Mouse (Mus musculus) lung, postnatal 0 days (tissue): ENCODE measurements around the gene Ryk. TPM values are rescaled to one million over a fixed set of nuclear protein-coding genes. Genes with fewer than 3 reads are reported as not detected.

Experiments used
- ATAC-seq: fragments of 200-750 bp; cut with Nextera tagmentation; 2 replicates; pipeline ENCODE4 v1.8.0; 2017; ENCODE audit warnings: moderate library complexity
- DNase-seq: peaks from one replicate; pipeline ENCODE4 v3.0.0-alpha.2; 2016; ENCODE audit warnings: low spot score
- H3K27ac ChIP-seq: fragments of 300-500 bp; sonication (generic); 2 replicates; pipeline ENCODE4 v1.5.1; 2014; ENCODE audit warnings: antibody characterized with exemption, mild to moderate bottlenecking, low read length, mixed read lengths
- H3K27me3 ChIP-seq: fragments of 300-500 bp; sonication (generic); replicated peaks from 2 replicates; pipeline ENCODE4 v1.6.1; 2014; ENCODE audit warnings: low read length, mixed read lengths; ENCODE audit not compliant: insufficient read depth
- H3K36me3 ChIP-seq: fragments of 300-500 bp; sonication (generic); 2 replicates; pipeline ENCODE4 v1.6.1; 2014; ENCODE audit warnings: low read length, mixed read lengths; ENCODE audit not compliant: insufficient read depth
- H3K4me1 ChIP-seq: fragments of 300-500 bp; sonication (generic); 2 replicates; pipeline ENCODE4 v1.6.1; 2014; ENCODE audit warnings: antibody characterized with exemption, low read depth, low read length, mixed read lengths; ENCODE audit not compliant: insufficient read depth
- H3K4me2 ChIP-seq: fragments of 300-500 bp; sonication (generic); replicated peaks from 2 replicates; pipeline ENCODE4 v1.6.1; 2014; ENCODE audit warnings: low read depth, mild to moderate bottlenecking, low read length, moderate library complexity, mixed read lengths
- H3K4me3 ChIP-seq: fragments of 300-500 bp; sonication (generic); 2 replicates; pipeline ENCODE4 v1.5.1; 2014; ENCODE audit warnings: low read depth, low read length
- H3K9ac ChIP-seq: fragments of 300-500 bp; sonication (generic); replicated peaks from 2 replicates; pipeline ENCODE4 v1.6.1; 2014; ENCODE audit warnings: low read depth, mild to moderate bottlenecking
- H3K9me3 ChIP-seq: fragments of 300-500 bp; sonication (generic); 2 replicates; pipeline ENCODE4 v1.6.1; 2016; ENCODE audit warnings: low read length, mixed read lengths
- CTCF ChIP-seq: IDR thresholded peaks from 2 replicates; pipeline ENCODE4 v1.5.1; 2016; ENCODE audit warnings: antibody characterized with exemption, mild to moderate bottlenecking
- EP300 ChIP-seq: IDR thresholded peaks from 2 replicates; pipeline ENCODE4 v1.6.1; 2016; ENCODE audit warnings: antibody characterized with exemption, mild to moderate bottlenecking, control low read depth
- WGBS: fragments of 180-500 bp; shearing (Covaris S2); extraction: QIAGEN DNeasy Blood & Tissue Kit; methylation state at CpG from one replicate; pipeline ENCODE4 v1.1.7; 2014; 5-methylcytosine and 5-hydroxymethylcytosine counted together
- polyA plus RNA-seq: library from polyadenylated mRNA; unstranded; fragments of >200 nt; fragmentation: Nextera tagmentation; extraction: Ambion mirVana; gene quantifications from 2 replicates; pipeline ENCODE4 v1.2.1, GENCODE M21; 2015

Ryk gene
- polyA plus RNA-seq, 1 experiment from 2014 or later, result 23.2 TPM

DNA sequence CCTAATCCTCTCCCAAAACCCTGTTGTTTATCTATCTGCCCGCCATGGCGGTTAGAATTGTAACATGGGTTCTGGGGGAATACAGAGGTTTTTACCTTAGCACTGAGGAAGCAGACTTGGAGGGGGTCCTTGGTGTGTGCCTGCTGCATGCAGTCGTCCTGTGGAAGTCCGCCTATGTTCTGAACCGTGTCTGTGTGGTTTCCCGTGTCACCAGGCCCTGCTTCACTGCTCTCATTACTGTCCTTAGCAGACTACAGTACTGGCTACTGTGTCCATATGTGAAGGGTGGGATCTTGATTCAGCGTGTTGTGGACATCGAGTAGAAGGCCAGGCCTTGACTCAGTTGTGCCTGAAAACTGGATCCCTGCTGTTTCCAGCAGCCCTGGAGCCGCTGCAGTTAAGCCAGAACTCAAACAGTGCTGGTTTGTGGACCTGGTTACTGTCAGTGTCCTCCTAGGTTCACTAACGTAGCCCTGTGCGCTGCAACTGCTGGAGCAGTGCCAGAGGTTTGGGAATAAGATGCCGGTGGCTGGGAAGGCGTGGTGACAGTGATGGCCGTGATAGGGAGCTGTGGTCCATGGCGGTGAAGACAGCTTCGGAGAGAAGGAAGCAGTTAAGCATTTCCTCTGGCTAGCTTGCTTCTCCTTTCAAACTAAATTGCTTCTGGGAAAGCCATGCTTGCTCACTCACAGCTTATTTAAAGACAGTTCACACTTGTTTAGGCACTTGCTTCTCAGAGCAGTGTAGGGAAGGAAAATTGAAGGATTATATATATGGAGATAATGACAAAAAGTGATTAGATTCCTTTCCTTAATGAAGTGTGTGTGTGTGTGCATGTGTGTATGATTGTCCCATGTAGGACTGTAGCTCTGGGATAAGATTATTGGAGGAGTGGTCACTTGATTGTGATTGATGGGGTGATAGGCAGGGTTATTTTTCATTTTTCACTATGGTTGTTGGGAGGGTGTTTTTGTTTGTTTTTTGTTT lies 6.4 kb downstream of the Ryk start:
- no peaks in the 10 kb centered on the region for H3K27me3 ChIP-seq
- H3K9ac ChIP-seq, result 0 out of 2 replicates have a peak overlapping the region, but pooled peaks have one; percentile 3
- 22% methylated on average over 16 of the region's 16 CpGs for WGBS
- no peaks in the 10 kb centered on the region for H3K36me3 ChIP-seq
- no peak overlapping the region for H3K4me3 ChIP-seq
- ATAC-seq, result peak; percentile 19
- 0 out of 2 replicates have a peak overlapping the region, but pooled peaks have one; percentile 8 for H3K4me2 ChIP-seq
- peak overlapping the region; percentile 62 for H3K27ac ChIP-seq
- peaks cover 61% of the 10 kb centered on the region for H3K4me1 ChIP-seq
- TF ChIP-seq EP300 (0 out of 2 replicates have a peak, but pooled peaks have one; percentile 7), CTCF (no peak)
- peak; percentile 57 for DNase-seq
- H3K9me3 ChIP-seq, result no peaks in the 10 kb centered on the region

DNA sequence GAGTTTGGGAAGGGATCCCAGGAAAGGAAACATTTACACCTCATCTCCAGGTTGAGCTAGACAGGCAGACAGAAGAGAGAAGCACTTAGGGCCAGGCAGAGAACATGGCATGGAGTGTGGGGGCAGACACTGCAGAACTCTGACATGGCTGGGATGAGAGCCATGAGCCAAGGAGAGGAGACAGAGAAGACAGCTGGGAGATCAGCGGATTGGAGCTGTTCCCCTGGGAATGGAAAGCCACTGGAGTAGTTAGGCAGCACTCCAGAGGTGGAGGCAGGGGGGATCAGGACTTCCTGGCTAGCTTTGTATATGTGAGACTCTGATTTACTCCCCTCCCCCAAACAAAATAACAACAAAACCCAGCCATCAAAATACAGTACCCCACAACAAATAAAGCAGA lies 7.1 kb downstream of the Ryk start:
- peaks cover 56% of the 10 kb centered on the region for H3K4me1 ChIP-seq
- H3K9ac ChIP-seq, result no peak overlapping the region
- H3K4me2 ChIP-seq, result no peak overlapping the region; the same call in 1 of the 2 replicates
- DNase-seq (peak; percentile 66), ATAC-seq (peak; percentile 56; the same call in 1 of the 2 replicates)
- H3K9me3 ChIP-seq, result no peaks in the 10 kb centered on the region
- H3K27me3 ChIP-seq, result no peaks in the 10 kb centered on the region
- no peaks in the 10 kb centered on the region for H3K36me3 ChIP-seq
- TF ChIP-seq EP300 (no peak), CTCF (no peak)
- peak overlapping the region; percentile 55 for H3K27ac ChIP-seq
- 40% methylated on average over 1 of the region's 1 CpGs for WGBS
- no peak overlapping the region for H3K4me3 ChIP-seq

DNA sequence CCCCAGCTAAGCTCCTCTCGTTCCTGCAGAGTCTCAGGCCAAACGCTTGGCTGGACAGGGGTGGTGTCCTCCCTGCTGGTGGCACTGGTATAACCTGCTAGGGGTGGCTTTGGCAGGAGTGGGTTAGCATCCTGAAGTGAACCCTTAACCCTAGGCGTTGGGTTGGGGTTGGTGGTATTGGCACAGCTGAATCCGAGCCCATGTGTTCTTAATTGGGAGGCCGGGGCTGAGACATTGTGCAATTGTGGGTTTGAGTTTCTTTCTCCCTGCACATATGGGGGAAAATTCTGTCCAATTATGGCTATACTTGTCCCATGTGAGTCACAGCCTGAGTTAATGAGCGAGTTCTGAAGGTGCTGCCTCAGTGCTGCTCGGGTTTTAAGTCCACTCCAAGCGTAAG lies 7.8 kb downstream of the Ryk start:
- peak; percentile 33 for ATAC-seq
- Histone ChIP-seq H3K4me2 (no peak overlapping the region), H3K4me1 (peaks cover 51% of the 10 kb centered on the region)

DNA sequence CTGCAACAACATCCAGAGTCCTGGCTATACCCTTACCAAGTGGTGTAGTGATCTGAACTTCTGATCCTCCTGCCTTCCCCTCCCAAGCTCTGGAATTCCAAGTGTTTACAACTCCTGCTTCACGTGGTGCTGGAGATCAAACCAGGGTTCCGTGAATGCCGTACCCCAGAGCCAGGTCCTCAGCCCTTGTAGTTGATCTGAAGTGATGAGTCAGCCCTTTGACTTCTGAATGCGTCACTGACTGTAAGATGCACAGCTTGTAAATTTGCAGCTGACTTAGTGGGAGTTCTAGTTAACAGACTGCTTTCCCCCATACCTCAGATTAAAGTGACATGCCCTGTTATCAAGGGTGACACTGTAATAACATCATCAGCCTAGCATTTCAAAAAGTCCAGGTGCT lies 8.9 kb downstream of the Ryk start:
- DNase-seq, result peak; percentile 83
- WGBS, result 21% methylated on average over 4 of the region's 4 CpGs
- no peaks in the 10 kb centered on the region for H3K27me3 ChIP-seq
- no peaks in the 10 kb centered on the region for H3K36me3 ChIP-seq
- TF ChIP-seq EP300 (peak; percentile 86), CTCF (no peak)
- peak overlapping the region; percentile 11; the same call in 1 of the 2 replicates for H3K27ac ChIP-seq
- no peaks in the 10 kb centered on the region for H3K9me3 ChIP-seq
- ATAC-seq, result peak; percentile 79
- H3K4me3 ChIP-seq, result no peak overlapping the region
- no peak overlapping the region for H3K4me2 ChIP-seq
- H3K4me1 ChIP-seq, result peaks cover 59% of the 10 kb centered on the region
- H3K9ac ChIP-seq, result no peak overlapping the region

More for the DNA sequence above, 7.8 kb downstream of the Ryk start:
- Histone ChIP-seq H3K9me3 (no peaks in the 10 kb centered on the region), H3K27ac (peak overlapping the region; percentile 64), H3K27me3 (no peaks in the 10 kb centered on the region), H3K9ac (no peak overlapping the region), H3K4me3 (no peak overlapping the region), H3K36me3 (no peaks in the 10 kb centered on the region)
- DNase-seq, result peak; percentile 47
- TF ChIP-seq EP300 (no peak), CTCF (no peak)
- WGBS, result 36% methylated on average over 8 of the region's 8 CpGs

DNA sequence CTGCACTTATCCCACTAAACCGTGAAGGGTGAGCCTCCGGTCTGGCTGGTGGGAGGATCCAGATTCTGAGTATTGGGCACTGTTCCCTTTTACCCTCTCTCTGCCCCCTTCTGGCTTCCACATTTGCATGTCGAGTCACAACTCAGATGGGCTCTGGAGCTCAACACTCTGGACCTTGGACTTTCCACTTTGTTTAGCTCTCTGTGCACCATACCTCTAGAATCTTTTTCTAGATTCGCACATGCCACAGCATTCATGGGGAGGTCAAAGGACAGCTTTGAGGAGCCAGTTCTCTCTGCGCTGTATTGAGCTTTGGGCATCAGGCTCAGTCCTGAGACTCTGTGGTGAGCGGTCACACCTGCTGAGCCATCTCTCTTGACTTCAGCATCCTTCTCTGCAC lies 11.1 kb downstream of the Ryk start:
- DNase-seq (no peak), ATAC-seq (no peak)
- no peaks in the 10 kb centered on the region for H3K36me3 ChIP-seq
- H3K27me3 ChIP-seq, result no peaks in the 10 kb centered on the region
- H3K4me2 ChIP-seq, result no peak overlapping the region
- no peak overlapping the region for H3K27ac ChIP-seq
- no peak overlapping the region for H3K4me3 ChIP-seq
- TF ChIP-seq EP300, result no peak
- TF ChIP-seq CTCF, result no peak
- peaks cover 42% of the 10 kb centered on the region for H3K4me1 ChIP-seq
- H3K9me3 ChIP-seq, result no peaks in the 10 kb centered on the region
- no peak overlapping the region for H3K9ac ChIP-seq
- WGBS, result 82% methylated on average over 6 of the region's 6 CpGs

DNA sequence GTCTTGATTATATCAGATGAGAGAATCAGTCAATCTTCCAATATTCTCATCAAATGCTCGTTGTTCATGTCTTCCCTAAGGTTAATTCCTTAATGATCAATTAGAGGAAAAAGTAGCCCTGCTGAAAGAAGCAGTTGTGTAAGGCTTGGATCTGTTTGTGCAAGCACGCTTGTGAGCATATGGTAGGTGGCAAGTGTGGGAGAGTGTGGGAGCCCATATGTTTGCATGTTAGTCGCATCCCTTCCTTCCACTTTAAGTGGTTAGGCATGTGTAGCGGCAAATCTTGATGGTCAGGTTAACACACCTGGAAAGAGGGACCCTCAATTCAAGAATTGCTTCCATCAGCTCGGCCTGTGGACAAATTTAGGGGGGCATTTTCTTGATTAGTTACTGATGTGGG lies 11.6 kb downstream of the Ryk start:
- H3K27ac ChIP-seq, result no peak overlapping the region
- H3K36me3 ChIP-seq, result no peaks in the 10 kb centered on the region
- no peak for TF ChIP-seq CTCF
- no peak for TF ChIP-seq EP300
- H3K4me3 ChIP-seq, result no peak overlapping the region
- ATAC-seq (no peak), DNase-seq (no peak)
- no peak overlapping the region for H3K9ac ChIP-seq
- peaks cover 38% of the 10 kb centered on the region for H3K4me1 ChIP-seq
- 91% methylated on average over 5 of the region's 5 CpGs for WGBS
- no peaks in the 10 kb centered on the region for H3K27me3 ChIP-seq
- no peak overlapping the region for H3K4me2 ChIP-seq
- H3K9me3 ChIP-seq, result no peaks in the 10 kb centered on the region
